In the genomic region with DNA sequence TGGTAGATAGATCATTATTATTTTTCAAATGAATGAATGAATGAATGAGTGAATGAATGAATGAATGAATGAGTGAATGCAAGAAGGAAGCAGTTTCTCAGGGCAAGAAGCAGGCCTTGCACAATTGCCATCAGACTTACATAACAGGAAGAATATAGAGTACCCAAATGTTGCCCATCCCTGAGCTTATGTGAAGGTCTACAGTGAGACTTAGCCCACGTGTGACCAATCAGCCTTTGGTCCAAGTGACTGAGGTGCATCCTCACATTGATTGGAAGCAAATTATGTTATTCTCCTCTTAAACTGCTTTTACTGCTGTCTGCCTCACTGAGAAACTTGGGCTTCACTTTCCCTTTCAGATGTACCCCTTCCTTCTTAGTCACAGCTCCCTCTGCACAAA, we compare ENCODE assay signal across 27 mouse cellular contexts. TPM values are rescaled to one million over a fixed set of nuclear protein-coding genes. Genes with fewer than 3 reads are reported as not detected.
DNase-seq lines count a peak whose midpoint lies in the region; ATAC-seq and TF ChIP-seq lines count a peak whose summit lies in the region.
"Had no signal": no experiment of that assay in that cellular context is flagged by ENCODE, and none has a peak within 500 bp of the region (broad histone marks: within the 10 kb centered on the region; RNA-seq: fewer than 3 reads in every experiment).

No protein-coding gene starts in this region.

- H3K4me2 ChIP-seq in liver, postnatal 0 days (ENCODE audit: low read depth, low read length) = no peak overlapping the region
- H3K4me2 ChIP-seq: embryonic facial prominence, embryonic 13.5 days; forebrain, embryonic 13.5 days; heart, embryonic 13.5 days; hindbrain, embryonic 14.5 days had no signal

- no peak for TF ChIP-seq CTCF in layer of hippocampus, adult 2 months (conservative IDR thresholded peaks at IDR 0.05)
- TF ChIP-seq CTCF in liver, postnatal 0 days (IDR thresholded peaks at IDR 0.05; ENCODE audit: low read depth) = no peak

- peaks cover 18% of the 10 kb centered on the region for H3K4me1 ChIP-seq in liver, postnatal 0 days (ENCODE audit: insufficient read depth)

- peak overlapping the region; percentile 6; the same call in 1 of the 2 replicates for H3K27ac ChIP-seq in layer of hippocampus, adult 2 months
- no peak overlapping the region for H3K27ac ChIP-seq in liver, postnatal 0 days (ENCODE audit: low read depth)
- H3K27ac ChIP-seq: embryonic facial prominence, embryonic 10.5 days; embryonic facial prominence, embryonic 13.5 days; forebrain, embryonic 13.5 days; gastrocnemius, adult 2 months; heart, embryonic 10.5 days; heart, embryonic 13.5 days; hindbrain, embryonic 14.5 days; hindbrain, postnatal 0 days had no signal

- no peak overlapping the region for H3K4me3 ChIP-seq in layer of hippocampus, adult 2 months
- no peak overlapping the region for H3K4me3 ChIP-seq in liver, postnatal 0 days (ENCODE audit: low read depth, low read length)
- H3K4me3 ChIP-seq: embryonic facial prominence, embryonic 10.5 days; embryonic facial prominence, embryonic 13.5 days; erythroblast, embryonic 14.5 days; forebrain, embryonic 13.5 days; gastrocnemius, adult 2 months; heart, embryonic 10.5 days; heart, embryonic 13.5 days had no signal

- TF ChIP-seq EP300 in liver, postnatal 0 days (IDR thresholded peaks at IDR 0.05; ENCODE audit: low read depth) = no peak

- H3K36me3 ChIP-seq in liver, postnatal 0 days (replicated peaks; ENCODE audit: insufficient read depth, low read length) = no peaks in the 10 kb centered on the region
- H3K36me3 ChIP-seq: embryonic facial prominence, embryonic 10.5 days; embryonic facial prominence, embryonic 13.5 days; heart, embryonic 10.5 days; heart, embryonic 13.5 days had no signal

- no peak overlapping the region for H3K9ac ChIP-seq in liver, postnatal 0 days (replicated peaks)
- H3K9ac ChIP-seq: embryonic facial prominence, embryonic 13.5 days; forebrain, embryonic 13.5 days; forebrain, postnatal 0 days; heart, embryonic 13.5 days; hindbrain, embryonic 14.5 days had no signal

- H3K9me3 ChIP-seq in liver, postnatal 0 days (ENCODE audit: low read length) = no peaks in the 10 kb centered on the region
- H3K9me3 ChIP-seq: embryonic facial prominence, embryonic 10.5 days; embryonic facial prominence, embryonic 13.5 days; forebrain, embryonic 13.5 days; heart, embryonic 10.5 days; heart, embryonic 13.5 days had no signal

- no peak for DNase-seq in layer of hippocampus, adult 2 months (ENCODE audit: low spot score in 2 of 2)
- no peak for DNase-seq in layer of hippocampus, postnatal 36 days
- DNase-seq in brain, adult 2 months (ENCODE audit: low read depth, low spot score) = peak; percentile 43
- DNase-seq in induced T-regulatory cell, adult 2 months (ENCODE audit: low read depth) = peak; percentile 50
- no peak for DNase-seq in liver, postnatal 0 days
- no peak for DNase-seq in layer of hippocampus, postnatal 14 days (ENCODE audit: low spot score in 2 of 2)
- DNase-seq: adrenal gland, adult 2 months; adrenal gland, postnatal 14 days; cerebellum, adult 11-12 months; cerebellum, adult 8-10 months; cerebellum, postnatal 10 days; cerebellum, postnatal 36 days; embryo, embryonic 11 days; forebrain, postnatal 0 days; gastrocnemius, adult 2 months; gastrocnemius, postnatal 14 days; heart, adult 18-20 months; heart, postnatal 14 days; heart, postnatal 4 days had no signal

- WGBS in liver, postnatal 0 days (ENCODE audit: insufficient replicate concordance) = 69% methylated on average over 1 of the region's 1 CpGs

- ATAC-seq in liver, postnatal 0 days = no peak
- ATAC-seq: forebrain, embryonic 13.5 days; hindbrain, postnatal 0 days had no signal

- no peaks in the 10 kb centered on the region for H3K27me3 ChIP-seq in liver, postnatal 0 days (ENCODE audit: insufficient read depth, low read length)
- H3K27me3 ChIP-seq: embryonic facial prominence, embryonic 13.5 days; forebrain, embryonic 13.5 days; heart, embryonic 13.5 days had no signal

RNA-seq across cellular contexts. Expression of a gene that starts 26.7 kb away (rescaled TPM):
- 10 to 100 TPM; 72.0 to 77.6 TPM for total RNA-seq in layer of hippocampus, adult 2 months (2021)
- total RNA-seq in layer of hippocampus, postnatal 36 days (2021) = 10 to 100 TPM; 75.7 to 81.1 TPM
- 3.7 and 3.8 TPM in 2 replicates for polyA plus RNA-seq in liver, postnatal 0 days (2015; fragmentation: Nextera tagmentation; extraction: Ambion mirVana)
- 10 to 100 TPM; 66.1 to 68.3 TPM for total RNA-seq in layer of hippocampus, postnatal 14 days (2021)

Comparison
In these comparisons a context has a peak if more than half of its experiments do, and no peak if none do; other contexts are left out.
1. DNase-seq: peak in brain, adult 2 months (single experiment) and induced T-regulatory cell, adult 2 months (single experiment); none in layer of hippocampus, adult 2 months (0 of 2), layer of hippocampus, postnatal 36 days (0 of 2), liver, postnatal 0 days (single experiment) and layer of hippocampus, postnatal 14 days (0 of 2).